Mouse (Mus musculus) right cerebral cortex, adult 18-20 months (tissue): ENCODE measurements at regions not wholly inside any gene's neighbourhood (a gene's known extent, or its start where the extent isn't known, plus 50 kb on each side); places are given as distances from the start of the nearest gene placed in this dataset.

Experiments used
- DNase-seq: peaks from one replicate; pipeline ENCODE4 v3.0.0; 2022; ENCODE audit warnings: mixed read lengths

DNA sequence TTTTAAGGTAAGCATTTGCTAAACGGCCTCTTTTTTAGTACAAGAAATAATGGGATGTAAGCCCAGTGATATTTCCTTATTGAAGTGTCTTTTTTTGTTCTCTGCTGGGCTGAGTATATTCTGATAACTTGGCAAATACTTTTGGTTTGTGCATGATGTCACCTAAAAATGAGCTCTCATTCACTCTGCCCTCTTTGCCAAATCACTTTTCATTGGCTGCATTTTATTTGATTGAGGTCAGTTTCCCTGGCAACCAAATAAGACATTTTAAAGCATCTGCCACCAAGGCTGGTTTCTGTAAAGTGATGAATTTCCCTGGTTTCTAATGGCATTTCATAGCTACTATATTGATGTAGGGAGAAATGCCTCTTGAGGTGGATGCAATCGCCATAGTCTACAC, 50.4 kb upstream of the Tmc1 start:
- DNase-seq: no peak
